Mouse (Mus musculus) lung, adult 2 months (tissue): Measurements from ENCODE around the gene Ncf1.

Experiments used
- CTCF ChIP-seq: fragments of 200-500 bp; IDR thresholded peaks from 2 replicates; pipeline ENCODE4 v1.5.1; 2011; ENCODE audit warnings: mild to moderate bottlenecking, low read length, control low read depth; ENCODE audit not compliant: insufficient read depth
- POLR2A ChIP-seq: fragments of 200-500 bp; IDR thresholded peaks from 2 replicates; pipeline ENCODE4 v1.6.1; 2011; ENCODE audit warnings: low read depth, mild to moderate bottlenecking, control low read depth, low read length, borderline replicate concordance; ENCODE audit errors: extremely low read depth

DNA sequence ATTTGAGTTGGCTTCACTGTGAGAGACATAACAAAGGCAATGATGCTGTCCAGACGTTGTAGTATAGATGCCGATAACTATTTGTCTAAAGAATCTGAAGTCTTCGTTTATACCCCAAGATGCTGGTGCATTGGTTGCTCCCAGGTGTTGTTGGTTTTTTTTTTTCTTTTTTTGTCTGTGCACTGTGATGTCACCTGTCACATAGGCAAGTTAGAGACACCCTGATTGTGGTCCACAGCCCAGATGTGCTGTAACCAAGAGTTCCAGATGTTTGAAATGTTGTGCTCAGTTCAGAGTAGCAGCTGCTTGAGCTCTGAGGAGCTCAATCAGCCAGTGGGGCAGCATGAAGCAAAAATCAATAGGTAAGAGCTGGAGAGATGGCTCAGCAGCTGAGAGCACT, 43.4 kb downstream of the Ncf1 start:
- TF ChIP-seq CTCF (no peak), POLR2A (no peak)
